Mouse (Mus musculus): ENCODE data around the gene Gm20388. TPM values are rescaled to one million over a fixed set of nuclear protein-coding genes. Genes with fewer than 3 reads are reported as not detected.

Gm20388 gene
- polyA plus RNA-seq, 1 experiment from 2014 or later = not detected

GRCm38 (mm10) chr8:121560432-121561100, 1649.9 kb downstream of the Gm20388 start:
- no peak for ATAC-seq
- Histone ChIP-seq H3K27ac (ENCODE audit: low read depth, low read length) (no peak overlapping the region), H3K4me3 (ENCODE audit: low read depth, low read length) (no peak overlapping the region), H3K9ac (ENCODE audit: low read depth, low read length) (no peak overlapping the region), H3K36me3 (ENCODE audit: control insufficient read depth, insufficient read depth) (peaks cover 18% of the 10 kb centered on the region; the same call in 1 of the 2 replicates), H3K4me2 (replicated peaks; ENCODE audit: low read depth) (no peak overlapping the region), H3K27me3 (replicated peaks; ENCODE audit: control insufficient read depth, insufficient read depth, low read length) (no peaks in the 10 kb centered on the region), H3K9me3 (ENCODE audit: control insufficient read depth) (no peaks in the 10 kb centered on the region), H3K4me1 (replicated peaks; ENCODE audit: control insufficient read depth, insufficient read depth, low read length) (no peaks in the 10 kb centered on the region)
- TF ChIP-seq CTCF (IDR thresholded peaks at IDR 0.05; ENCODE audit: low read depth) = no peak
- 95% methylated on average over 7 of the region's 7 CpGs for WGBS

DNA sequence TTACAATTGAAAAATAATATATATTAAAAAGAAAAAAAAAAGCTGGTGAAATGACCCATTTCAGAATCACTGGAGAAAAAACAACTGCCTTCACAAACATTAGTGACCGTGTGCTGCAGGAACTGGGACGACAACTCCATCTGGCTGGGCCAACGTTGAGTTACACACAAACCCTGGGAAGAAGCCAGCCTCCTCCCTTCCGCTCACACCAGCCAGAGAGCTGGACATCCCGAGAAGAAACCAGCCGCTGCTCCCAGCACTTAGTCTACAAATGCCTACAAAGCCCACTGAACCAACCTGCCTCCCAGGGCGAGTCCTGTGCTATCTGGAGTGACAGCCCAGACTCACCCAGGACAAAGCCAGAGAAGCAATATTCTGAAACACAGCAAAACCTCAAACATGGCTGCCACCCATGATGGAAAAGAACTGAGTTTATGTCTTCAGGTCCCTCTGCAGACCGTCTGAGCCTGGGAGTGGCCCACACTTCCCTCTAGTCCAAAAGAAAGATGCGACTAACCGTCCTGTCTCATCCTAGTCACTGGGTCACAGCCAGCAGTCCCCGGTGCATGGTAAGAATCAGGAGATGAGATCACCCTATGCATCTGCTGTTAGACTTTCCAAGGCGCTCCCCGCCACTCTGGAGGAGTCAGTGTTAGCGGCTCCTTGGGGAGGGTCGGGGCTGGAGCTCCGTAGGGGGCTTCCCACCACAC, 1651.2 kb downstream of the Gm20388 start:
- no peak for ATAC-seq
- no peak overlapping the region for H3K27ac ChIP-seq (ENCODE audit: low read depth, low read length)
- WGBS = 81% methylated on average over 16 of the region's 16 CpGs

DNA sequence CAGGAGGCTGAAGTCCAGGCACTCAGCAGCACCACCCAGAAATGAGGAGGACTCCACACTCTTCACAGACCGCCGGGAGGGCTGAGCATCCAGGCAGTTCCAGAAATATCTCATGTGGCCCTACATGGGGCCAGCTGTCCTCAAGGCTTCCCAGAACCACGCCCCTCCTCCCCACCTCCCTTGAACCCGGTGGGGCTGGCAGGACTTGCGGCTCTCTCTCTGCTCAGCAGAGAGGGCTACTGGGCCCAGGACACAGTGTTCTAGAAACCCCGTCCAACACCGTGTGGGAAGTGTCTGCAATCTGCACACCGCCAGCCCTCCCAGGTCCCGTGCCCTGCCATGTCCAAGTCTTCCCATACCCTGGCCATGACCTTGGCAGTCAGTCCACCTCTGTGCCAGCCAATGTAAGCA, 1652.3 kb downstream of the Gm20388 start:
- no peaks in the 10 kb centered on the region for H3K27me3 ChIP-seq (replicated peaks; ENCODE audit: control insufficient read depth, insufficient read depth, low read length)
- H3K27ac ChIP-seq (ENCODE audit: low read depth, low read length) = no peak overlapping the region
- TF ChIP-seq CTCF (IDR thresholded peaks at IDR 0.05; ENCODE audit: low read depth) = no peak
- no peaks in the 10 kb centered on the region for H3K4me1 ChIP-seq (replicated peaks; ENCODE audit: control insufficient read depth, insufficient read depth, low read length)
- peaks cover 24% of the 10 kb centered on the region; the same call in 1 of the 2 replicates for H3K36me3 ChIP-seq (ENCODE audit: control insufficient read depth, insufficient read depth)
- no peak overlapping the region for H3K4me2 ChIP-seq (replicated peaks; ENCODE audit: low read depth)
- no peak overlapping the region for H3K9ac ChIP-seq (ENCODE audit: low read depth, low read length)
- ATAC-seq = no peak
- WGBS = 67% methylated on average over 9 of the region's 9 CpGs
- no peak overlapping the region for H3K4me3 ChIP-seq (ENCODE audit: low read depth, low read length)
- H3K9me3 ChIP-seq (ENCODE audit: control insufficient read depth) = no peaks in the 10 kb centered on the region

More for the DNA sequence above, 1651.2 kb downstream of the Gm20388 start:
- Histone ChIP-seq H3K27me3 (replicated peaks; ENCODE audit: control insufficient read depth, insufficient read depth, low read length) (no peaks in the 10 kb centered on the region), H3K4me1 (replicated peaks; ENCODE audit: control insufficient read depth, insufficient read depth, low read length) (no peaks in the 10 kb centered on the region), H3K4me2 (replicated peaks; ENCODE audit: low read depth) (no peak overlapping the region), H3K4me3 (ENCODE audit: low read depth, low read length) (no peak overlapping the region), H3K9me3 (ENCODE audit: control insufficient read depth) (no peaks in the 10 kb centered on the region), H3K9ac (ENCODE audit: low read depth, low read length) (no peak overlapping the region), H3K36me3 (ENCODE audit: control insufficient read depth, insufficient read depth) (peaks cover 24% of the 10 kb centered on the region; the same call in 1 of the 2 replicates)
- TF ChIP-seq CTCF (IDR thresholded peaks at IDR 0.05; ENCODE audit: low read depth) = no peak

- no peaks in the 10 kb centered on the region for H3K4me1 ChIP-seq (replicated peaks; ENCODE audit: control insufficient read depth, insufficient read depth, low read length)
These were observed 1653.1 kb downstream of the Gm20388 start for GRCm38 (mm10) chr8:121563701-121564100.

DNA sequence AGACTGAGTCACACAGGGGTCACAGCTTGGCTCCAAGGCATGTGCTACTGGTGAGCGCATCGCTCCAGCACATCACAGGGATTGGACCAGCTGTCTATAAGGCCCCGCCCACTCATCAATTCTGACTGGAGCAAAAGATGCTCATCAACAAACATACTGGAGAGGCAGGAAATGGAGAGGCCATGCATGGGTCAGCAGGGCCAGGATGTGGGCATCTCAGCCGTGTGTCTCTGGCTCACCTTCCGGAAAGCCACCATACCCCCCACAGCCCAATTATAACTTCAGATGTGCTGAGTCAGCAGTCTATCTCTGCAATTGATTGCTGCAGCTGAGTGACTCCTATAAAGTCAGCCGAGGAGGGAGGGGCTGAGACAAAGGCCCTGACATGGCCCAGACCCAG, 1657.7 kb downstream of the Gm20388 start:
- Histone ChIP-seq H3K27ac (ENCODE audit: low read depth, low read length) (no peak overlapping the region), H3K4me1 (replicated peaks; ENCODE audit: control insufficient read depth, insufficient read depth, low read length) (no peaks in the 10 kb centered on the region), H3K36me3 (ENCODE audit: control insufficient read depth, insufficient read depth) (peaks cover 6% of the 10 kb centered on the region; the same call in 1 of the 2 replicates), H3K9me3 (ENCODE audit: control insufficient read depth) (no peaks in the 10 kb centered on the region), H3K4me3 (ENCODE audit: low read depth, low read length) (no peak overlapping the region), H3K4me2 (replicated peaks; ENCODE audit: low read depth) (no peak overlapping the region), H3K9ac (ENCODE audit: low read depth, low read length) (no peak overlapping the region), H3K27me3 (replicated peaks; ENCODE audit: control insufficient read depth, insufficient read depth, low read length) (no peaks in the 10 kb centered on the region)
- no peak for TF ChIP-seq CTCF (IDR thresholded peaks at IDR 0.05; ENCODE audit: low read depth)
- 64% methylated on average over 6 of the region's 6 CpGs for WGBS
- ATAC-seq = no peak

More at GRCm38 (mm10) chr8:121563701-121564100, 1653.1 kb downstream of the Gm20388 start:
- Histone ChIP-seq H3K27ac (ENCODE audit: low read depth, low read length) (no peak overlapping the region), H3K36me3 (ENCODE audit: control insufficient read depth, insufficient read depth) (peaks cover 21% of the 10 kb centered on the region; the same call in 1 of the 2 replicates), H3K4me2 (replicated peaks; ENCODE audit: low read depth) (no peak overlapping the region), H3K9me3 (ENCODE audit: control insufficient read depth) (no peaks in the 10 kb centered on the region), H3K4me3 (ENCODE audit: low read depth, low read length) (no peak overlapping the region), H3K9ac (ENCODE audit: low read depth, low read length) (no peak overlapping the region), H3K27me3 (replicated peaks; ENCODE audit: control insufficient read depth, insufficient read depth, low read length) (no peaks in the 10 kb centered on the region)
- no peak for TF ChIP-seq CTCF (IDR thresholded peaks at IDR 0.05; ENCODE audit: low read depth)
- WGBS = 65% methylated on average over 6 of the region's 6 CpGs
- no peak for ATAC-seq

GRCm38 (mm10) chr8:121570335-121570734, 1659.7 kb downstream of the Gm20388 start:
- Histone ChIP-seq H3K4me3 (ENCODE audit: low read depth, low read length) (no peak overlapping the region), H3K27ac (ENCODE audit: low read depth, low read length) (no peak overlapping the region), H3K4me1 (replicated peaks; ENCODE audit: control insufficient read depth, insufficient read depth, low read length) (no peaks in the 10 kb centered on the region), H3K27me3 (replicated peaks; ENCODE audit: control insufficient read depth, insufficient read depth, low read length) (no peaks in the 10 kb centered on the region), H3K36me3 (ENCODE audit: control insufficient read depth, insufficient read depth) (peaks cover 6% of the 10 kb centered on the region; the same call in 1 of the 2 replicates), H3K9ac (ENCODE audit: low read depth, low read length) (no peak overlapping the region), H3K9me3 (ENCODE audit: control insufficient read depth) (no peaks in the 10 kb centered on the region), H3K4me2 (replicated peaks; ENCODE audit: low read depth) (no peak overlapping the region)
- WGBS = 75% methylated on average over 21 of the region's 21 CpGs
- TF ChIP-seq CTCF (IDR thresholded peaks at IDR 0.05; ENCODE audit: low read depth) = no peak
- ATAC-seq = no peak
